Mouse (Mus musculus) erythroblast, adult 5-6 weeks (primary cell): ENCODE results near the gene Rpl6. TPM values are rescaled to one million over a fixed set of nuclear protein-coding genes. Genes with fewer than 3 reads are reported as not detected.

ENCODE experiments used
- ATAC-seq: replicated peaks from 2 replicates; pipeline ENCODE4 v1.8.0; 2016; ENCODE audit warnings: moderate number of reproducible peaks, mild to moderate bottlenecking, moderate TSS enrichment, inconsistent platforms; ENCODE audit not compliant: poor library complexity, low FRiP score, severe bottlenecking
- total RNA-seq, 2 experiments: library from RNA; stranded (forward) in 1 of 2; stranded (reverse) in 1 of 2; fragments of 150-400 nt in 1 of 2; fragments of 200-764, 138-1000 nt in 1 of 2; gene quantifications; 2 replicates each; pipeline versions ENCODE4 v1.2.3 to v1.2.4; 2015 to 2017; ENCODE audit warnings: low replicate concordance in 2 of 2

Rpl6 gene
- total RNA-seq, 2 experiments from 2014 or later, result 408 to 902 TPM

GRCm38 (mm10) chr5:121248766-121249394 is 44.6 kb downstream of the Rpl6 start:
- ATAC-seq, result peak; percentile 34

GRCm38 (mm10) chr5:121249693-121250092 is 45.4 kb downstream of the Rpl6 start:
- no peak for ATAC-seq

- ATAC-seq, result no peak
Measured at GRCm38 (mm10) chr5:121251813-121252212, 47.5 kb downstream of the Rpl6 start.

DNA sequence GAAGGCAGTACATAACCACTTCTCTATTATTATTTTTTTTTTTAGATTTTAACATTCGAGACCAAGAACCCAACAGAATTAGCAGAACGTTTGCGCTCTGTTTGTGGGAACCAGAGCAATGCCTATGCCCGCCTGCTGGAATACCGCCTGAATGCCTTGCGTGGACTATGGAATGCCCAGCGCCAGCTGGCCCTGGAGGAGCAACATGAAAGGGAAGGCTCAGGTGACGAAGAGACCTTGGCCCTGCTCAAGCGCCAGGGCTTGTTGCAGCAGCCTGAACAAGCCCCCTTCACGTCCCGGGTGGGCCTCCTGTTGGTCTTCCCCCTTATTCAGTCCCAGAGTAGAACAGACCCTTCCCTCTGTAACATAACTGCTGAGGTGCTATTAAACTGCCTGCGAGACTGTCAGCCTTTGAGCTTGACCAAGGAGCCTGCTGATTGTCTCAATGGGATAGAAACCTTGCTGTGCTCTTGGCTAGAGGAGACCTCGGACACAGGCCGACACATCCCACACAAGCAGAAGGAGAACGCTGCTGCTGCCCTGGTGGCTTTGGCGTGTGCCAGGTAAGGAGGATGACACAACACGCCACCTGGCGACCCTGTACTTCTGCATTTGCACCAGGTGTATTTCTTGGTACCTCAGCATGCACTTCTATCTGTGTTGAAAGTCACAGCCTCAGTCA is 49.7 kb downstream of the Rpl6 start:
- ATAC-seq, result no peak

DNA sequence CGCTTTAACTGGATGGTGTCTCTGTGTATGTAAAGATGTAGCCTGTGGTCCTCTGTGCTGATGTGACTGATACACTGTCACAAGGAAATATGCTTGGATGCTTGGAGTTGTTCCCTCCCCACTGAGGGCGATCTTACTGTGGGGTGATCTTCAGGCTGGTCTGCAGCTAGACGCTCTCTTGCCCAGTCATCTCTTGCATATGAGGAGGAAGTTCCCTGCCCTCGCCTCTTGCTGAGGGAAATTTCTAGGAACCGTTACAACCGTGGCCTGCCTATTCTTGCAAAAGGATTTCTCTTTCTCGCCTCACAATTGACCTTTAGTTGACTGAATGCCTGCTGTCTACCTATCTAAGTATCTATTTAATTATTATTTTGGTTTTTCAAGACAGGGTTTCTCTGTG is 50.7 kb downstream of the Rpl6 start:
- no peak for ATAC-seq

Other genes starting within 250 kb of the Rpl6 start
- not detected in 2 replicates for gene Rph3a, start 194.4 kb upstream of the Rpl6 start, total RNA-seq (2015; ENCODE audit: low replicate concordance)
- gene Rph3a, start 194.4 kb upstream of the Rpl6 start, total RNA-seq (2017; ENCODE audit: low replicate concordance), result not detected in 2 replicates
- 8.3 and 8.6 TPM in 2 replicates for gene Ptpn11, start 13.1 kb upstream of the Rpl6 start, total RNA-seq (2015; ENCODE audit: low replicate concordance)
- 23.6 and 26.5 TPM in 2 replicates for gene Ptpn11, start 13.1 kb upstream of the Rpl6 start, total RNA-seq (2017; ENCODE audit: low replicate concordance)
- gene Hectd4, start 15.7 kb downstream of the Rpl6 start, total RNA-seq (2015; ENCODE audit: low replicate concordance), result 338 and 374 TPM in 2 replicates
- 587 and 871 TPM in 2 replicates for gene Hectd4, start 15.7 kb downstream of the Rpl6 start, total RNA-seq (2017; ENCODE audit: low replicate concordance)
- 19.4 and 30.3 TPM in 2 replicates for gene Trafd1, start 181.2 kb downstream of the Rpl6 start, total RNA-seq (2015; ENCODE audit: low replicate concordance)
- 19.3 and 26.5 TPM in 2 replicates for gene Trafd1, start 181.2 kb downstream of the Rpl6 start, total RNA-seq (2017; ENCODE audit: low replicate concordance)
- gene Naa25, start 193.5 kb downstream of the Rpl6 start, total RNA-seq (2015; ENCODE audit: low replicate concordance), result 7.9 and 10.4 TPM in 2 replicates
- gene Naa25, start 193.5 kb downstream of the Rpl6 start, total RNA-seq (2017; ENCODE audit: low replicate concordance), result 14.2 and 16.6 TPM in 2 replicates
- gene Tmem116, start 247.4 kb downstream of the Rpl6 start, total RNA-seq (2015; ENCODE audit: low replicate concordance), result not detected in 2 replicates
- 0.42 and 1.4 TPM in 2 replicates for gene Tmem116, start 247.4 kb downstream of the Rpl6 start, total RNA-seq (2017; ENCODE audit: low replicate concordance)
- gene Erp29, start 248.0 kb downstream of the Rpl6 start, total RNA-seq (2015; ENCODE audit: low replicate concordance), result 37.8 and 44.6 TPM in 2 replicates
- gene Erp29, start 248.0 kb downstream of the Rpl6 start, total RNA-seq (2017; ENCODE audit: low replicate concordance), result 76.1 and 121 TPM in 2 replicates